Comparison of ENCODE assay signal across 7 mouse cellular contexts in the genomic region with DNA sequence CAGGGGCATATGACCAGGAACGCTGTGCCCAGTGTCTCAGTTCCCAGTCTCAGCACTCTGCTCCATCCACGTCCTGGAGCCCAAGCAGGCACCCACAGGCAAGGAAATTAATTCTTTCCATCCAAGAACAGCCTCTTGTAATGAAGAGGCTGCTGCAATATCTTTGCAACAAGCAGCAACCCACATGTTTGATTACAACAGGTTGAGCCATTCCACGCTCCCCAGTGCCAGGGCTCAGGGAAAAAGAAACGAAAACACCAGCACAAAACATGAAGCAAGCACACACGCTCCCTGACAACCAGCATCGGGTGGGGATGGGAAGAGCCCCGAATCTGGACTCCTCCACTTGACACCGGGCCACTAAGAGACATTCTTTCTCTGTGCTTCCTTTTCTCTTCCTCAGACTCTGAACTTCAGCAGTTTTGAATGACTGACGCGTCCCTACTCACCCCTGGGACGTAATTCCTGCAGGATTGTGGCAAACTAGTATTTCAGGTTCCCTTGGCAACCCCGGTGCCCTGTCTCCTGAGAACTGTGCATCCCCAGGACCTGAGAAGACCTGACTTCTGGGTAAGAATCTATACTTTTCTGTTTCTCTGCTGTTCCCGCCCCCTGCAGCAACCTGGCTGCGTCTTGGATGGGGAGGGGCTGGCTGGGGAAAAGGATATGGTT. TPM values are rescaled to one million over a fixed set of nuclear protein-coding genes. Genes with fewer than 3 reads are reported as not detected.
DNase-seq lines count a peak whose midpoint lies in the region; ATAC-seq lines count a peak whose summit lies in the region.

A gene (plus strand): TSS at position 323 of the 672 bp plus-strand sequence.

- H3K4me2 ChIP-seq in embryonic facial prominence, embryonic 11.5 days (ENCODE audit: low read depth, low read length) = no peak within 1 kb of the TSS
- peak within 1 kb of the TSS; percentile 5; the same call in 1 of the 2 replicates for H3K4me2 ChIP-seq in neural tube, embryonic 15.5 days

- no peaks in the 10 kb centered on the region for H3K4me1 ChIP-seq in embryonic facial prominence, embryonic 11.5 days (ENCODE audit: control insufficient read depth, insufficient read depth, low read length)
- H3K4me1 ChIP-seq in neural tube, embryonic 15.5 days = peaks cover 22% of the 10 kb centered on the region

- no peaks in the 10 kb centered on the region for H3K27me3 ChIP-seq in embryonic facial prominence, embryonic 11.5 days (ENCODE audit: control insufficient read depth, insufficient read depth, low read length)
- H3K27me3 ChIP-seq in neural tube, embryonic 15.5 days (replicated peaks) = no peaks in the 10 kb centered on the region

- DNase-seq in left cerebral cortex, adult 18-20 months (ENCODE audit: low spot score in 2 of 2) = no peak
- DNase-seq in left cerebral cortex, adult 9 months (ENCODE audit: low spot score in 2 of 2) = no peak
- peak; percentile 18 for DNase-seq in embryonic facial prominence, embryonic 11.5 days (ENCODE audit: low spot score)
- DNase-seq in layer of hippocampus, postnatal 10 days (ENCODE audit: low spot score in 2 of 2) = no peak
- DNase-seq in right cerebral cortex, postnatal 10 days (ENCODE audit: low spot score in 2 of 2) = no peak
- DNase-seq in thymus, postnatal 4 days = no peak

- H3K36me3 ChIP-seq in embryonic facial prominence, embryonic 11.5 days (replicated peaks; ENCODE audit: control insufficient read depth, insufficient read depth, low read depth, low read length) = no peaks in the 10 kb centered on the region
- no peaks in the 10 kb centered on the region for H3K36me3 ChIP-seq in neural tube, embryonic 15.5 days

- H3K4me3 ChIP-seq in embryonic facial prominence, embryonic 11.5 days (ENCODE audit: low read depth, low read length) = no peak within 1 kb of the TSS
- H3K4me3 ChIP-seq in neural tube, embryonic 15.5 days (replicated peaks) = no peak within 1 kb of the TSS

- no peak within 1 kb of the TSS for H3K27ac ChIP-seq in embryonic facial prominence, embryonic 11.5 days (replicated peaks; ENCODE audit: low read depth, low read length)
- H3K27ac ChIP-seq in neural tube, embryonic 15.5 days (replicated peaks) = no peak within 1 kb of the TSS

- H3K9me3 ChIP-seq in embryonic facial prominence, embryonic 11.5 days (replicated peaks; ENCODE audit: control insufficient read depth, low read length) = no peaks in the 10 kb centered on the region
- H3K9me3 ChIP-seq in neural tube, embryonic 15.5 days (replicated peaks) = no peaks in the 10 kb centered on the region

- no peak for ATAC-seq in embryonic facial prominence, embryonic 11.5 days (replicated peaks; ENCODE audit: insufficient number of reproducible peaks, low FRiP score, low TSS enrichment, low read depth)
- no peak for ATAC-seq in neural tube, embryonic 15.5 days (ENCODE audit: low FRiP score)

- no peak within 1 kb of the TSS for H3K9ac ChIP-seq in embryonic facial prominence, embryonic 11.5 days (replicated peaks; ENCODE audit: low read length)
- no peak within 1 kb of the TSS for H3K9ac ChIP-seq in neural tube, embryonic 15.5 days (replicated peaks)

- WGBS in embryonic facial prominence, embryonic 11.5 days = 38% methylated on average over 14 of the region's 14 CpGs
- 42% methylated on average over 14 of the region's 14 CpGs for WGBS in neural tube, embryonic 15.5 days

RNA-seq across cellular contexts. Expression of the gene that starts here (rescaled TPM):
- 100 to 1,000 TPM; 126 to 135 TPM for total RNA-seq in left cerebral cortex, adult 18-20 months (2021)
- 28.1 and 28.9 TPM in 2 replicates for polyA plus RNA-seq in embryonic facial prominence, embryonic 11.5 days (2014; fragmentation: Nextera tagmentation; extraction: Ambion mirVana)
- 100 to 1,000 TPM; 130 to 149 TPM for total RNA-seq in layer of hippocampus, postnatal 10 days (2021)
- 49.7 and 52.4 TPM in 2 replicates for polyA plus RNA-seq in neural tube, embryonic 15.5 days (2015; fragmentation: Nextera tagmentation; extraction: Ambion mirVana)
